Mouse (Mus musculus) midbrain, embryonic 12.5 days (tissue): ENCODE data around the gene Borcs7. TPM values are rescaled to one million over a fixed set of nuclear protein-coding genes. Genes with fewer than 3 reads are reported as not detected.

ENCODE experiments used
- ATAC-seq: fragments of 200-750 bp; cut with Nextera tagmentation; 2 replicates; pipeline ENCODE4 v1.8.0; 2017; ENCODE audit warnings: low read depth, moderate TSS enrichment, moderate library complexity; ENCODE audit not compliant: low FRiP score
- H3K27ac ChIP-seq: fragments of 300-500 bp; sonication (generic); replicated peaks from 2 replicates; pipeline ENCODE4 v1.5.1; 2016; ENCODE audit warnings: mild to moderate bottlenecking
- H3K27me3 ChIP-seq: fragments of 300-500 bp; sonication (generic); 2 replicates; pipeline ENCODE4 v1.6.1; 2016; ENCODE audit warnings: mild to moderate bottlenecking
- H3K36me3 ChIP-seq: fragments of 300-500 bp; sonication (generic); 2 replicates; pipeline ENCODE4 v1.6.1; 2016
- H3K4me1 ChIP-seq: fragments of 300-500 bp; sonication (generic); 2 replicates; pipeline ENCODE4 v1.6.1; 2016
- H3K4me2 ChIP-seq: fragments of 300-500 bp; sonication (generic); replicated peaks from 2 replicates; pipeline ENCODE4 v1.6.1; 2016; ENCODE audit warnings: mild to moderate bottlenecking, moderate library complexity
- H3K4me3 ChIP-seq: fragments of 300-500 bp; sonication (generic); 2 replicates; pipeline ENCODE4 v1.5.1; 2016; ENCODE audit warnings: mild to moderate bottlenecking
- H3K9ac ChIP-seq: fragments of 300-500 bp; sonication (generic); replicated peaks from 2 replicates; pipeline ENCODE4 v1.6.1; 2016; ENCODE audit warnings: mild to moderate bottlenecking, moderate library complexity
- H3K9me3 ChIP-seq: fragments of 300-500 bp; sonication (generic); 2 replicates; pipeline ENCODE4 v1.6.1; 2016; ENCODE audit warnings: mild to moderate bottlenecking
- WGBS: fragments of 180-500 bp; shearing (Covaris S2); methylation state at CpG from one replicate; pipeline ENCODE4 v1.1.7; 2016; 5-methylcytosine and 5-hydroxymethylcytosine counted together
- polyA plus RNA-seq: library from polyadenylated mRNA; unstranded; fragments of >200 nt; fragmentation: Nextera tagmentation; extraction: Ambion mirVana; gene quantifications from 2 replicates; pipeline ENCODE4 v1.2.1, GENCODE M21; 2016

Gene Borcs7
- polyA plus RNA-seq, 1 experiment from 2014 or later: 17.3 TPM

DNA sequence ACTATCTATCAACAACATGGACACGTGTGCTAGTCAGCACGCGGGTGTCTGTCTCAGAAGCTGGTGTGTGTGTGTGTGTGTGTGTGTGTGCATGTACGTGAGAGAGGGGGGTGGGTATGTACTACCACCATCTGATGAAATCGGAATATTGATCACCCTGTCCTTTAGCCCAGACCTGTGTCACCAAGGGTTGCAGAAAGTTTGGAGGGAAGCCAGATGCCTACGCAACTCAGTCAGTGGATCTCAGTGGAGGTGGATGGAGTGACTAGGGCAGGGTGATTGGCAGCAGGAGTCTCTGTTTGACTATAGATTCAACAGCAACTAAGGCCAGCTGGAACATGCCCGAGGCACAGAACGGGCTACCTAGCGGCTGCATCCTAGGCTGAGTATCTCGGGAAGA, 21.4 kb upstream of the Borcs7 start:
- Histone ChIP-seq H3K4me2 (no peak overlapping the region), H3K27ac (no peak overlapping the region), H3K27me3 (peaks cover 16% of the 10 kb centered on the region; the same call in 1 of the 2 replicates), H3K36me3 (no peaks in the 10 kb centered on the region), H3K9ac (no peak overlapping the region), H3K4me3 (no peak overlapping the region), H3K4me1 (peaks cover 9% of the 10 kb centered on the region), H3K9me3 (no peaks in the 10 kb centered on the region)
- no peak for ATAC-seq
- 88% methylated on average over 10 of the region's 10 CpGs for WGBS

DNA sequence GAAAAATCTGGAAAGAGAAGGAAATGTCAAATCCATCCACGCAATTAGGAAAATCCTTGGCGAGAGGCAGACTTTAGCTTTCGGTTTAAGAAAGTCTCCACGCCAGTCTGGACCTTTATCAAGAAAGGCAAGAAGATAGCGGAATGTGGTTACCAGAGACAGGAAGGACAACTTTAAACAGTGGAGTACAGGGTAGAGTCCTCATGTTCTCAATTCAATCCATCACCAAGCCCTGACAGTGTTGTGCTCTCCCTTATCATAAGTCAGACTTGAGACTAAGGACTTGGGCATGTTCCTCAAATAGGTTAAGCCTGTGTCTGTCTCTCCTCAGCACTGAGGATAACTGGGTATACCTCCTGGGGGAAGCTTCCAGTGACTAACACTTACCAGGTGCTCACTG, 19.9 kb upstream of the Borcs7 start:
- H3K27ac ChIP-seq: no peak overlapping the region
- no peak overlapping the region for H3K4me3 ChIP-seq
- H3K4me1 ChIP-seq: peaks cover 9% of the 10 kb centered on the region
- H3K4me2 ChIP-seq: no peak overlapping the region
- ATAC-seq: no peak
- no peaks in the 10 kb centered on the region for H3K36me3 ChIP-seq
- no peaks in the 10 kb centered on the region for H3K9me3 ChIP-seq
- peaks cover 16% of the 10 kb centered on the region; the same call in 1 of the 2 replicates for H3K27me3 ChIP-seq
- no peak overlapping the region for H3K9ac ChIP-seq
- WGBS: 86% methylated on average over 5 of the region's 5 CpGs

DNA sequence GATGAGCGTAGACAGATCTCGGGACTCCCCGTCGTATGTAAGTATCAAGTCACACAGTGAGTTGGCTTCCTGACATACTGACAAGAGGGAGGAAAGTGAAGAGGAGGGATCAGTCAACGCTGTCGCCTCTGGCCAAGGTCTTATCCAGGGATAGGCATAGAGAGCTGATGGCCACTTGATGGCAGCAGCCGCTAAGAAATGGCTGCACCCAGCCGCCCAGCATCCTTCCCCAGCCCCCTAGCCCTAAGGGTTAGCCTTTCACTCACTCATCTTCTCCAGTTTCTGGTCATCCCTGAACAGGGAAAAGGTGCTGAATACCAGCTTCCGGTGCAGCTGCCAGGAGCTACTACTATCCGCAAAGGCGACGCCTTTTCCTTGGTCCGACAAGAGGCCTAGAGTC, 19.0 kb upstream of the Borcs7 start:
- Histone ChIP-seq H3K4me1 (peaks cover 2% of the 10 kb centered on the region), H3K4me2 (no peak overlapping the region), H3K27me3 (peaks cover 16% of the 10 kb centered on the region; the same call in 1 of the 2 replicates), H3K9me3 (no peaks in the 10 kb centered on the region), H3K36me3 (no peaks in the 10 kb centered on the region), H3K4me3 (no peak overlapping the region), H3K9ac (no peak overlapping the region), H3K27ac (no peak overlapping the region)
- ATAC-seq: 0 out of 2 replicates have a peak, but pooled peaks have one; percentile 54
- 31% methylated on average over 13 of the region's 13 CpGs for WGBS

DNA sequence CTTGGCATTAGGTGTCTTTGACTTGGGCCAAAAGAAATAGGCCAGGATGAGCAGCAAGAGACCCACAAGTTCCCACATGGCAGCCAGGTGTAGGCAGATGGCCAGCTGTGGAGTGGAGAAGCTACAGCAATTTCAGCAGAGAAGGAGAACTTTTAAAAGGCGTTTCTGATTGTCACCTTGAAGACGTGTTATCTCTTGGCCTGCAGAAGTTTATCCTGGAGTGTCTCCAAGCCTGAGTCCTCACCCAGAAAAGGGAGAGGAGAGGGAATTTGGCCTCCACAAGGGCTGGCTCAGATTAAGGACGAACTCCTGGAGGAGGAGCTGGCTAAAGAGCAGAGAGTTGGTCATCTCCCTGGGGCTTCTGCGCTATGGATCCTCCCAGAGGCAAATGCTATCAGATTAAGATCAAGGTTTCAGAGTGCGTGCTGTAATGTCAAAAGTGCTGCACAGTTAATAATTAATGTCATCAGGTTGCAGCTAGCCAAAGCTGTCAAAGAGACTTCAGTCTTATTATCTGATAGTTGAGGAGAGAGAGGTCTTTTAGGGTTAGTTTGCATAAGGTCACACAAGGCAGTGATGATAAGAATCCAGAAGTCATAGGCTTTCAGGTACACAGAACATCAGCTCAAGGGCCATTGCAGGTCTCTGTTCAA, 16.8 kb upstream of the Borcs7 start, which contains the start of gene Cyp17a1:
TSS of gene Cyp17a1 (minus strand) at position 407 of the 653 bp plus-strand sequence.
- Histone ChIP-seq H3K9ac (no peak within 1 kb of the TSS), H3K27ac (no peak within 1 kb of the TSS), H3K4me1 (no peaks in the 10 kb centered on the region), H3K4me3 (no peak within 1 kb of the TSS), H3K27me3 (peaks cover 16% of the 10 kb centered on the region; the same call in 1 of the 2 replicates), H3K36me3 (no peaks in the 10 kb centered on the region), H3K9me3 (no peaks in the 10 kb centered on the region), H3K4me2 (no peak within 1 kb of the TSS)
- 77% methylated on average over 5 of the region's 5 CpGs for WGBS
- ATAC-seq: no peak

DNA sequence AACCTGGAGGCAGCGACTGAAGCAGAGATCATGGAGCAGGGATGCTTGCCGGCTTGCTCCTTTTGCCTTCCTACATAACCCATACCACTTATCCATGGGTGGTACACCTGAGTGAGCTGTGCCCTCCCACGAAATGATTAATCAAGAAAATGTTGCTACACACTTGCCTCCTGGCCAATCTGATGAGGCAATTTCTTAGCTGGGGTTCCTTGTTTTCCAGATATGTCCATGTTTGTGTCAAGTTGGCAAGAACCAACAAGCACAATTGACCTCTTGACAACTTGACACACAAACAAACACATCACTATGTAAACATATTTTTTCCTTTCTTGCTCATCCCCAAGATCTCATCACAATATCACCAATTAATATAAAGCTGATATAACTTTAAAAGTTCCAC, 14.1 kb upstream of the Borcs7 start:
- Histone ChIP-seq H3K4me3 (no peak overlapping the region), H3K27me3 (peaks cover 16% of the 10 kb centered on the region; the same call in 1 of the 2 replicates), H3K9ac (no peak overlapping the region), H3K9me3 (no peaks in the 10 kb centered on the region), H3K4me2 (no peak overlapping the region), H3K36me3 (no peaks in the 10 kb centered on the region), H3K27ac (no peak overlapping the region), H3K4me1 (no peaks in the 10 kb centered on the region)
- ATAC-seq: no peak
- WGBS: 81% methylated on average over 3 of the region's 3 CpGs

DNA sequence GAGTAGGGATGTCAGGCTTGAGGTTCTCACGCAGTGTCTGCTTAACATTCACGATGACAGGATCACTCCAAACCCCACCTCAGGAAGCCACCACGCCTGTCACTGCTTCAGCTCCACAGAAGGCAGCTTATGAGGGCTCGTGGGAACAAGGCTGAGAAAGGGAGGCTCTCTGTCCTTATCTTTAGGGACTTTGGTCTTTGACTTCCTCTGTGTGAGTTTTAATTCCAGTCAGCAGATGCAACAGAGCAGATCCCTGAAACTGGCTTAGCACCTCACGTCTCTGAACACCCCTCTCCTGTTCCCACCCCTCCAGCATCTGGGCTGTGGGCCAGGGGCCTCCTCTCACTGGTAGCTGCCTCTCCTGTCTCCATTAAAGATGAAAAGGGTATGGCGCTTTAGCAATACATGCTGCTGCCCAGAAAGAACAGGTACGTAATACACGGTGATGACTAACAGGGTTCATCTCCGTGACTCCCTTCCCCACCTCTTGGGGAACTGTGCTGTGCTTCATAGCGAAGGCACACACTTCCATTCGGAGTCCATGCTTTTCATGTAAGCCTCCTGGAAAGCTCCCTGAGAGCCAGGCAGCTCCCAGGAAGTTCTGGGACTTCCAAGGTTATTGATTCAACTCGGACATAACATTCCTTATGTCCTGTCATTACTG, 9.9 kb upstream of the Borcs7 start:
- WGBS: 77% methylated on average over 12 of the region's 12 CpGs
- ATAC-seq: no peak
- H3K36me3 ChIP-seq: no peaks in the 10 kb centered on the region

DNA sequence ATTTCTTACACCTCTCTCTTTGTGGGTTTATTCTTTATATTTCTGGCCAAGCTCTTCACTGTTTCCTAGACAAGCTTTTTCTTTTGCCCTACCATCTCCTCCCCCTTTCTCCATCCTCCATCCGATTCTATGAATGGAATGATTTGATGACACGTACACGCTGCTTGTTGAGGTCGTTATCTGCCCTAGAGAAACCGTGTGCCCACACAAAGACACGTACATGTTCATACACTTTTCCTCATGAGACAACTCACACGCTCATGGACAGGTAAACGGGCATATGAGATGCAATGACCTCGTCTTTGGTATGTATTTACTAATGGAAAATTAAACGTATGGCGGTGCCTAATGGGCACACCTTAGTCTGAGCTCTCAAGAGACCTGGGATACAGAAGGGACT, 681 bp downstream of the Borcs7 start:
- 0 out of 2 replicates have a peak, but pooled peaks have one; percentile 35 for ATAC-seq
- peak overlapping the region; percentile 52 for H3K4me2 ChIP-seq
- H3K27ac ChIP-seq: peak overlapping the region; percentile 73; the same call in 1 of the 2 replicates
- peak overlapping the region; percentile 66 for H3K4me3 ChIP-seq
- 77% methylated on average over 11 of the region's 11 CpGs for WGBS
- H3K27me3 ChIP-seq: no peaks in the 10 kb centered on the region
- peak overlapping the region; percentile 74 for H3K9ac ChIP-seq
- peaks cover 7% of the 10 kb centered on the region for H3K4me1 ChIP-seq
- H3K36me3 ChIP-seq: peaks cover 5% of the 10 kb centered on the region
- no peaks in the 10 kb centered on the region for H3K9me3 ChIP-seq

More for the DNA sequence above, 9.9 kb upstream of the Borcs7 start:
- Histone ChIP-seq H3K9me3 (no peaks in the 10 kb centered on the region), H3K9ac (no peak overlapping the region), H3K4me1 (no peaks in the 10 kb centered on the region), H3K4me2 (no peak overlapping the region), H3K27ac (no peak overlapping the region), H3K4me3 (no peak overlapping the region), H3K27me3 (peaks cover 7% of the 10 kb centered on the region; the same call in 1 of the 2 replicates)

DNA sequence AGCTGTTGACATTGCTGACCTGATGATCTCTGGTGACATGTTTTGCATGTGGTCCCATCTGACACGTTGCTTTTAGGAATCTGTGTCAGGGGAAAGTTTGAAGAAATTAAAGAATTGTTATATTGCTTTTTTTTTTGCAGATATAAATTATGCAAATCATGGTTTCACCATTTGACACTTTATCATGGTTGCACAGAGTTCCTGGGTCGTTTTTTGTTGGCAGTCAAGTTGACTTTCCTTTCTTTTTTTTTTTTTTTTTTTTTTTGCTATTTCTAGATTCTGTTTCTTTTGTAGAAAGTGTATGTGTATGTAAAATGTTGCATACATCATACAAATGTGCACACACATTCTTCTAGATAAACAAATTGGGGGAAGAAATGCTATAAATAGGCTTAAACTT, 1.4 kb downstream of the Borcs7 start:
- no peak for ATAC-seq
- Histone ChIP-seq H3K27ac (no peak overlapping the region), H3K27me3 (no peaks in the 10 kb centered on the region), H3K9ac (no peak overlapping the region), H3K4me2 (no peak overlapping the region), H3K4me3 (no peak overlapping the region), H3K36me3 (peaks cover 7% of the 10 kb centered on the region), H3K9me3 (no peaks in the 10 kb centered on the region), H3K4me1 (peaks cover 7% of the 10 kb centered on the region)
- 79% methylated on average over 2 of the region's 2 CpGs for WGBS

DNA sequence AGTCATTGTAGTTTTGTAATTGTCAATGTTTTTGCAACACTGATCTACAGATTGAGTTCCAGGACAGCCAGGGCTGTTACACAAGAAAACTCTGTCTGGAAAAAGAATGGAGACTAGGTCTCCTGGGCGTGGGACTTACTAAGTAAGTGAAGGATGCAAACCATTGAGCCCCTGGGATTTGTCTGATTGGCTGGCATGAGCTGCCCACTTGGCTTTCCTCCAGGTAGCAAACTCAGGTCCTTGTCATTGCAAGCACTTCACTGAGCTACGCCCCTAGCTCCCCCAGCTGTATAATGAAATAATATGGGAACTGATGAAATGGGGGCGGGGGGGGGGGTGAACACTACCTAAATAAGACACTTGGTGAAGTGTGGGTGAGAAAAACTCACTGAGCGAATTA, 3.4 kb downstream of the Borcs7 start:
- H3K4me2 ChIP-seq: no peak overlapping the region
- no peak for ATAC-seq
- H3K27me3 ChIP-seq: no peaks in the 10 kb centered on the region
- no peak overlapping the region for H3K9ac ChIP-seq
- 93% methylated on average over 4 of the region's 4 CpGs for WGBS
- H3K4me1 ChIP-seq: peaks cover 9% of the 10 kb centered on the region
- peaks cover 8% of the 10 kb centered on the region for H3K36me3 ChIP-seq
- no peak overlapping the region for H3K4me3 ChIP-seq
- no peak overlapping the region for H3K27ac ChIP-seq
- H3K9me3 ChIP-seq: no peaks in the 10 kb centered on the region

DNA sequence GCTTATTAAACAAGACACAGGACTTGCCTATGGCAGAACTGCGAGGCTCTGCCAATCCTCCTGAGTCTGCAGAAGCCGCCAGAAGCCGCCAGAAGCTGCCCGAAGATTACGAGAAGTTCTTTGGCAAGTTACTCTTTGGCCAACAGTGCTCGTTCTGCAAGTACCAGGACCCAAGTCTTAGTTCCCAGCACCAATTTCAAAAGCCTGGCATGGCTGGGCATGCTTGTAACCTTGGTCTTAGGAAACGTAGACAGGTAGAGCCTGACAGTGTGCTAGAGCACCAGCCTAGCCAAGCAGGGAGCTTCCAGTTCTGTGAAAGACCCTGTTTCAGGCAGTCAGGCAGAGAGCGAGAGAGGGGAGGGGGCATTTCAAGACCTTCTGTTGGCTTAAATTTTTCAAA, 6.8 kb downstream of the Borcs7 start:
- Histone ChIP-seq H3K36me3 (peaks cover 13% of the 10 kb centered on the region), H3K27ac (no peak overlapping the region), H3K4me1 (0 out of 2 replicates have a peak, but pooled peaks cover 5% of the 10 kb centered on the region), H3K9ac (no peak overlapping the region), H3K4me2 (no peak overlapping the region), H3K27me3 (no peaks in the 10 kb centered on the region), H3K4me3 (no peak overlapping the region), H3K9me3 (no peaks in the 10 kb centered on the region)
- 93% methylated on average over 8 of the region's 8 CpGs for WGBS
- ATAC-seq: no peak

DNA sequence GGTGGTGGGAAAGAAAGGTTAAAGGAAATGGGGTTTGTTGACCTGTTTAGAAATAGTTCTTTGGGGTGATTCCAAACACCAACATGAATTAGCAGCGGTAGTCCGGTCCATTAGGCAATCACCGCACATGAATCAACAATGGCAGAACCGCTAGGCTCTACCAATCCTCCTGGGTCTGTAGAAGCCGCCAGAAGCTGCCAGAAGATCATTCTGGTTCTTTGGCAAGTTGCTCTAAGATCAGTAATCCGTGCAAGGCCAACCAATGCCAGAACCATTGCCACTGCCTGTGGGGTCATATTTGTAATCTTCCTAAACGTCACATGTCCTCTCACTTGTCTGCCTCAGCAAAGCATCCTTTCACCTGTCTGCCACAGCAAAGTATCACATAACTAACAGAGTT, 7.2 kb downstream of the Borcs7 start:
- Histone ChIP-seq H3K9ac (no peak overlapping the region), H3K36me3 (peaks cover 13% of the 10 kb centered on the region), H3K4me1 (0 out of 2 replicates have a peak, but pooled peaks cover 5% of the 10 kb centered on the region), H3K4me2 (no peak overlapping the region), H3K4me3 (no peak overlapping the region), H3K9me3 (no peaks in the 10 kb centered on the region), H3K27ac (no peak overlapping the region), H3K27me3 (no peaks in the 10 kb centered on the region)
- ATAC-seq: no peak
- WGBS: 93% methylated on average over 7 of the region's 7 CpGs

DNA sequence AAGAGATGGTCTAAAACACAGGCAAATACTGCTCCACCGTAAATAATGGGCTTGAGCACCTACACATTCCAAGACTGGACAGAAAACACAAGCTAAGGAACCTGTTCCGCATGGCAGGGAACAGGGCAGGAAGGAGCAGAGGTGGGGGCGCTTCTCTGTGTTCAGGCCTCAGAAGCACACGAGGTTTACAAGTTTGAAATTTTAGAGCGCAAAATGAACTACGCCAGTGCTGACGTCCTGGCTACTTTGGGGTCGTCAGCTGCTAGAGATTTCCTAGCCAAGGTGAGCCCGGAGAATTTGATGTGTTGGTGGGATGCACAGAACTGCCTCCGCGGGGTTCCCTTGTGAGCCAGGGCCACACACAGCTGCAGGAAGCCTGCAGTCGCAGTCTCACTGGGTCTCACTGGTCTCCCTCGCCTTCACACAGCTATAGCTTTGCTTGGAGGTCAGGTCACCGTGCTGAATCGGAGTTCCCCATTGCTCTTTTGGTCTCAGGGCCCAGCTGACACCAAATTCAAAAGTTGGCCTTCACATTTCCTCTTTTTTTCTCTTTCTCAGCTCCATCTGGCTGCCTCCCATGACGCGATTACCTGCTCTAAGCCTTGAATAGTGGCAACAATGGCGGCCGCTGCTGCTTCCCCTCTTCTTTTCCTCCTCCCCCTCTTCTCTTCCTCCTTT, 8.3 kb downstream of the Borcs7 start:
- Histone ChIP-seq H3K27me3 (no peaks in the 10 kb centered on the region), H3K9ac (no peak overlapping the region), H3K4me3 (no peak overlapping the region), H3K4me1 (0 out of 2 replicates have a peak, but pooled peaks cover 5% of the 10 kb centered on the region), H3K4me2 (no peak overlapping the region), H3K9me3 (no peaks in the 10 kb centered on the region), H3K36me3 (peaks cover 13% of the 10 kb centered on the region), H3K27ac (no peak overlapping the region)
- ATAC-seq: no peak
- WGBS: 51% methylated on average over 19 of the region's 19 CpGs
